Mouse (Mus musculus) midbrain, embryonic 14.5 days (tissue): Measurements from ENCODE around the gene Nkapl. TPM values are rescaled to one million over a fixed set of nuclear protein-coding genes. Genes with fewer than 3 reads are reported as not detected.
"Not testable (repeated sequence)": the region's sequence is repeated elsewhere in the genome, so short reads cannot be mapped to it uniquely, and the experiment has no call there.

Experiments used
- ATAC-seq: fragments of 200-750 bp; cut with Nextera tagmentation; 2 replicates; pipeline ENCODE4 v1.8.0; 2017; ENCODE audit warnings: moderate number of reproducible peaks, moderate library complexity; ENCODE audit not compliant: low FRiP score, low TSS enrichment
- DNase-seq: peaks from one replicate; pipeline ENCODE4 v3.0.0-alpha.2; 2015
- H3K27ac ChIP-seq: fragments of 300-500 bp; sonication (generic); replicated peaks from 2 replicates; pipeline ENCODE4 v1.5.1; 2014; ENCODE audit warnings: mild to moderate bottlenecking, low read depth, low read length, moderate library complexity
- H3K27me3 ChIP-seq: fragments of 300-500 bp; sonication (generic); 2 replicates; pipeline ENCODE4 v1.6.1; 2014; ENCODE audit warnings: low read length, control low read depth, mixed read lengths; ENCODE audit not compliant: control insufficient read depth, insufficient read depth
- H3K36me3 ChIP-seq: fragments of 300-500 bp; sonication (generic); 2 replicates; pipeline ENCODE4 v1.6.1; 2014; ENCODE audit warnings: low read length, control low read depth; ENCODE audit not compliant: control insufficient read depth, insufficient read depth
- H3K4me1 ChIP-seq: fragments of 300-500 bp; sonication (generic); 2 replicates; pipeline ENCODE4 v1.6.1; 2014; ENCODE audit warnings: mild to moderate bottlenecking, antibody characterized with exemption, low read length, control low read depth; ENCODE audit not compliant: control insufficient read depth, insufficient read depth
- H3K4me2 ChIP-seq: fragments of 300-500 bp; sonication (generic); 2 replicates; pipeline ENCODE4 v1.6.1; 2014; ENCODE audit warnings: mild to moderate bottlenecking, low read length, moderate library complexity
- H3K4me3 ChIP-seq: fragments of 300-500 bp; sonication (generic); replicated peaks from 2 replicates; pipeline ENCODE4 v1.5.1; 2014; ENCODE audit warnings: low read depth, low read length
- H3K9ac ChIP-seq: fragments of 300-500 bp; sonication (generic); replicated peaks from 2 replicates; pipeline ENCODE4 v1.6.1; 2014; ENCODE audit warnings: mild to moderate bottlenecking, low read length, moderate library complexity
- H3K9me3 ChIP-seq: fragments of 300-500 bp; sonication (generic); 2 replicates; pipeline ENCODE4 v1.6.1; 2016; ENCODE audit warnings: low read length, control low read depth, mixed read lengths; ENCODE audit not compliant: control insufficient read depth
- WGBS: fragments of 180-500 bp; shearing (Covaris S2); extraction: QIAGEN DNeasy Blood & Tissue Kit; methylation state at CpG from one replicate; pipeline ENCODE4 v1.1.7; 2014; 5-methylcytosine and 5-hydroxymethylcytosine counted together
- polyA plus RNA-seq: library from polyadenylated mRNA; unstranded; fragments of >200 nt; fragmentation: Nextera tagmentation; extraction: Ambion mirVana; gene quantifications from 2 replicates; pipeline ENCODE4 v1.2.1, GENCODE M21; 2014

Nkapl gene
- polyA plus RNA-seq, 1 experiment from 2014 or later, result 3.2 TPM

DNA sequence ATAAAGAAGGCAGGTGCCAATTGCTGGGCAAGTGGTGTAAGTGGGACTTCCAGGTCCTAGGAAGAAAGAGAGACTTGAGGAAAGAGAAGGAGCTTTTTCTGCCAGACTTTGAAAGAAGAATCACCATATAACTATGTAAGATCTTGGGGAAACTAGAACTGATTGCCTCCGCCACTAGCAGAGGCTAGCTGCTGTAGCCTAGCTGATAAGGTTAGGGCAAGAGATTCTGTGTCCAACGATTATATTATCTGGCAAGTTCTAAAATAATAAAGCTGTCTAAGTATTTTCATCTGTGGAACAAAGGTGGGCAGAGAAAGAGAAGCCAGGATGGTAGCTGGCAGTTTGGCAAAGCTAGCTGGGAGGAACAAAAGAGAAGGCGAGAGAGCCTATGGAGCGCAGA, 4.1 kb upstream of the Nkapl start:
- Histone ChIP-seq H3K4me2 (no peak overlapping the region), H3K9me3 (no peaks in the 10 kb centered on the region), H3K4me3 (no peak overlapping the region), H3K36me3 (no peaks in the 10 kb centered on the region), H3K9ac (no peak overlapping the region), H3K27me3 (0 out of 2 replicates have a peak, but pooled peaks cover 3% of the 10 kb centered on the region), H3K4me1 (no peaks in the 10 kb centered on the region), H3K27ac (no peak overlapping the region)
- ATAC-seq (no peak), DNase-seq (no peak)
- WGBS, result 24% methylated on average over 4 of the region's 4 CpGs

DNA sequence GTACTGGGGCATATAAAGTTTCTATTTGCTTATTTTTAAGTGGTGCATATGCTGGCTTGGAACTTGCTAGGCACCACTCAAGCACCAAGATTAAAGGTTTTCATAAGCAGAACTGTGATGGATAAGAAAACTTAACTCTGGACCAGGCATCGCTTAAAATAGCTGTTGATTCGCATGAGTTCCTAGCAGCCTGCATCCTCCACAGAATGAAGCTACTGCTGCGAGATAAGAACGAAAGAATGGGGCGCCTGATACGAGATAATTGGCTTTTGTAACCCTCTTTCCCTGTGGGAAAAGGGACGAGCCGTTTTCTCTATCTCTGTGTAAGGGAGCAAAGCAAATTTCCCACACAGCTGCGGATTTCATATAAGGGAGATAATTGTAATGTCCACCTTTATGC, 788 bp upstream of the Nkapl start:
- DNase-seq, result no peak
- H3K27me3 ChIP-seq, result 0 out of 2 replicates have a peak, but pooled peaks cover 3% of the 10 kb centered on the region
- 13% methylated on average over 9 of the region's 9 CpGs for WGBS
- no peaks in the 10 kb centered on the region for H3K9me3 ChIP-seq
- H3K36me3 ChIP-seq, result no peaks in the 10 kb centered on the region
- no peaks in the 10 kb centered on the region for H3K4me1 ChIP-seq
- H3K9ac ChIP-seq, result no peak overlapping the region
- H3K27ac ChIP-seq, result no peak overlapping the region
- H3K4me3 ChIP-seq, result no peak overlapping the region
- ATAC-seq, result no peak
- H3K4me2 ChIP-seq, result peak overlapping the region; percentile 66

DNA sequence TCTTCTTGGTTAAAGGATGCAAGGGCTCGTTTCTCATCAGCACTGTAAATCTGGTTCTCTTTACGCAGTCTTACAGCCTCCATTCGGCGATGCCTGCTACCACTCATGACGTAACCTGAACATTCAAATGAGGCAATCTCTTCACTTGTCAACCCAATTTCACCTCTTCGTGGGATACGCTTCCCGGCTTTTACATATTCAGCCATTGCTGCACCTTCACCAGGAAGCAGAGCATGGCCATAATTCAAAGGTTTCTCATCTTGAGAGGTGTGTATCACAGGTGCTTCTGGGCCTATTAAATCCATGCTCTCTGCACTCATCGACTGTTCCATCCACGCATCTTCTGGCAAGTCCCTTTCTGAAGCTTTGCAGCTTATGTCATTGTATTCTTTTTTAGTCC, 973 bp downstream of the Nkapl start:
- Histone ChIP-seq H3K9ac (no peak overlapping the region), H3K36me3 (no peaks in the 10 kb centered on the region), H3K27ac (no peak overlapping the region), H3K4me1 (no peaks in the 10 kb centered on the region), H3K27me3 (0 out of 2 replicates have a peak, but pooled peaks cover 3% of the 10 kb centered on the region), H3K4me3 (no peak overlapping the region), H3K4me2 (no peak overlapping the region), H3K9me3 (no peaks in the 10 kb centered on the region)
- DNase-seq, result no peak
- no peak for ATAC-seq
- WGBS, result 86% methylated on average over 10 of the region's 10 CpGs

DNA sequence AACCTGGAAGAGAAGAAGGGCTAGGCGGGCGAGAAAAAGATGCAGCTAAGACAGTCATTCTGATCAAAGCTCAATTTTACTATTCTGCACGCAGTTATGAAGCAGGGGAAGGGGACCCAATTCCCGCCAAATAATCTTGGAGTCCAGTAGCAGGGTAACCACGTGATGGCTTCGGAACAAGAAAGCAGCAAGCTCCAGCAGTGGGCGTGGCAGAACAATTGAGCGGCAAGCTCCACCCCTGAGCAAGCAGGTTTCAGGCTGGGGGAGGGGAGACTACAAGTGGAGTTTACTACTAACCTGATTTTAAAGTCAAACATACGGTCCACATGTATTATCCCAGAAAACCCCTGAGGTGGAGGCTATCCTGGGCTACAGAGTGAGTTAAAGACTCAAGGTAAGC, 5.8 kb downstream of the Nkapl start:
- H3K27ac ChIP-seq, H3K27me3 ChIP-seq, H3K4me2 ChIP-seq, H3K36me3 ChIP-seq, H3K4me1 ChIP-seq, ATAC-seq, H3K4me3 ChIP-seq, DNase-seq, H3K9me3 ChIP-seq, H3K9ac ChIP-seq: not testable (repeated sequence)
- 57% methylated on average over 9 of the region's 9 CpGs for WGBS

DNA sequence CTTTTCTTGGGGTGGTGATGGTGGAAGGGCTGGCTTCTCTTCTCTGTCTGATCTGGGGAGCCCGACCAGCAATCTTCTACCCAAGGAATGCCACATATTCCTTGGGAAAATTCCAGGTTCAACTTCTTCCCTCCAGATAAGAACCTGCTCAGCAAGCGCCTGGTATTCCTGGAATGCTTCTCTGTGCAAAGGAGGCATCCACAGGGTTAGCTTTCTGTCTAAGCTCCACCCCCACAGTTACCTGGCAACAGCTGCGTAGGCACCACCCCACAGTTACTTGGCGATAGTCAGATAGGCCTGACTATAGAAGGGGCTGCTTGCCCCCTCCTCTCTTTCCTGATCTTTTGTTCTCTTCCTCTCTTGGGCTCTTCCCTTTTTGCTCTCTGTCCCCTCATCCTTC, 12.0 kb downstream of the Nkapl start:
- DNase-seq (no peak), ATAC-seq (no peak)
- WGBS, result 10% methylated on average over 4 of the region's 4 CpGs

DNA sequence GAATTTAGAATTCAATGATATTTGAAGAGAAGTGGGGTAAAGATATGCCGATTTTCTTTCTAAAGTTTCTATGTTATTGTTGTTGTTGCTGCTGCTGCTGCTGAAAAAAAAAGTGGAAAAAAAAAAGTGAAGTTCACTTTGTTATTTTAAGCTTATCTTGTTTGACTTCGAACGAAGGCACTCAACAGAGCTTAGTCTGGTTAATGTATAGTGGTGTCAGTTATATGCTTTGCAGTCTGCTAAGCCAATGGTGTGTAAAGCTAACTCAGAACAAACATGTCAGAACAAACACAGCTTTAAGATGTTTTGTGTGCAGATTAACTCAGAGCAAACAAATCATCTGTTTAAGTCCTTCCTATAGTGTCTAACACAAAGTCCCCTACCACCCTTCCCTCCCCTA, 14.2 kb downstream of the Nkapl start:
- 86% methylated on average over 3 of the region's 3 CpGs for WGBS
- H3K4me3 ChIP-seq, result no peak overlapping the region; the same call in 1 of the 2 replicates
- H3K4me1 ChIP-seq, result peaks cover 11% of the 10 kb centered on the region
- H3K27ac ChIP-seq, result no peak overlapping the region
- peaks cover 2% of the 10 kb centered on the region; the same call in 1 of the 2 replicates for H3K36me3 ChIP-seq
- no peaks in the 10 kb centered on the region for H3K9me3 ChIP-seq
- DNase-seq (no peak), ATAC-seq (no peak)
- peak overlapping the region; percentile 63; the same call in 1 of the 2 replicates for H3K4me2 ChIP-seq
- H3K27me3 ChIP-seq, result no peaks in the 10 kb centered on the region
- H3K9ac ChIP-seq, result no peak overlapping the region

More for the DNA sequence above, 12.0 kb downstream of the Nkapl start:
- H3K4me3 ChIP-seq, result no peak overlapping the region
- H3K27me3 ChIP-seq, result no peaks in the 10 kb centered on the region
- no peak overlapping the region for H3K9ac ChIP-seq
- no peaks in the 10 kb centered on the region for H3K36me3 ChIP-seq
- no peak overlapping the region for H3K27ac ChIP-seq
- no peak overlapping the region for H3K4me2 ChIP-seq
- H3K9me3 ChIP-seq, result no peaks in the 10 kb centered on the region
- H3K4me1 ChIP-seq, result peaks cover 11% of the 10 kb centered on the region

DNA sequence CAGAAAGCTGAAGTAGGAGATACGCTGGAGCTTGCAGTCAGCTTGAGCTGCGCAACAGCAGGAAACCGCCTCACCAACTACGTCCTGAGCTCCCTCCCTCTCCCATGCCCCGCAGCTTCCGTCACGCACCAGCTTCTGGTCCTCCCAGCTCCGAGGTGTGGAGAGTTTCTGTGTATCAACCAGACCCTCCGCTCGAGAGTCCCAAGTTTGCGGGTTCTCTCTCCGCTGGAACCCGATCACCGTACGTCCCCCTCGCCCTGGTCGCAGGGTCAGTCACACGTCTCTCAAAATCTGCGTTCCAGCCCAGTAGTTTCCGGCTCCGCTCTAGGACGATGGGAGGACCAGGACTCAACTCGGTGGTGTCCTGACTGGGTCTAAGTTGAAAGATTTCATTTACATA, 14.9 kb downstream of the Nkapl start, which contains the start of gene Zscan26:
Zscan26 (minus strand) TSS at position 282 of the 400 bp plus-strand sequence.
- H3K4me1 ChIP-seq, result peaks cover 11% of the 10 kb centered on the region
- H3K27ac ChIP-seq, result peak within 1 kb of the TSS; percentile 76
- H3K36me3 ChIP-seq, result peaks cover 8% of the 10 kb centered on the region; the same call in 1 of the 2 replicates
- H3K4me2 ChIP-seq, result peak within 1 kb of the TSS; percentile 63
- H3K4me3 ChIP-seq, result peak within 1 kb of the TSS; percentile 71
- ATAC-seq (peak; percentile 85), DNase-seq (peak; percentile 91)
- no peaks in the 10 kb centered on the region for H3K9me3 ChIP-seq
- H3K27me3 ChIP-seq, result no peaks in the 10 kb centered on the region
- WGBS, result 0% methylated on average over 23 of the region's 23 CpGs
- peak within 1 kb of the TSS; percentile 65 for H3K9ac ChIP-seq

DNA sequence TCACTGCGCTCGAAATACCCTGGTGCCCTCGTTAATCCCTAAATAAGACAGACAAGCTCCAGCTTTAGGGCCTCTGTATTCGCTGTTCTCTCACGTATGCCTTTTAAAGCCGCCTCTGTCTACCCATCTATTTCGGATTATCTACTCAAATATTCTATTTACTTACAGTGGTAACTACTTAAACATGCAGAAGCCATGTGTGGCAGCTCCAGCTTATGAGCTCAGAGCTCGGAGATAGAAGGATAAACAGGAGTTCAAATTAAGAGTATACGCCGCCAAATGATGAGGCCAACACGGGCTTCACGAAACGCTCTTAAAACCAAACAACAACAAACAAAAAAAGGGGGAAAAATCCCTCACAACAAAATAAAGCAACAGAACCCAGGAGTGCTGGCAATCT, 15.3 kb downstream of the Nkapl start:
- Histone ChIP-seq H3K4me2 (peak overlapping the region; percentile 63), H3K9me3 (no peaks in the 10 kb centered on the region), H3K27ac (peak overlapping the region; percentile 76; the same call in 1 of the 2 replicates), H3K9ac (peak overlapping the region; percentile 65), H3K4me1 (peaks cover 11% of the 10 kb centered on the region), H3K27me3 (no peaks in the 10 kb centered on the region), H3K4me3 (peak overlapping the region; percentile 71), H3K36me3 (peaks cover 12% of the 10 kb centered on the region)
- DNase-seq, result peak; percentile 8
- ATAC-seq, result no peak; the same call in 1 of the 2 replicates
- 1% methylated on average over 13 of the region's 13 CpGs for WGBS

DNA sequence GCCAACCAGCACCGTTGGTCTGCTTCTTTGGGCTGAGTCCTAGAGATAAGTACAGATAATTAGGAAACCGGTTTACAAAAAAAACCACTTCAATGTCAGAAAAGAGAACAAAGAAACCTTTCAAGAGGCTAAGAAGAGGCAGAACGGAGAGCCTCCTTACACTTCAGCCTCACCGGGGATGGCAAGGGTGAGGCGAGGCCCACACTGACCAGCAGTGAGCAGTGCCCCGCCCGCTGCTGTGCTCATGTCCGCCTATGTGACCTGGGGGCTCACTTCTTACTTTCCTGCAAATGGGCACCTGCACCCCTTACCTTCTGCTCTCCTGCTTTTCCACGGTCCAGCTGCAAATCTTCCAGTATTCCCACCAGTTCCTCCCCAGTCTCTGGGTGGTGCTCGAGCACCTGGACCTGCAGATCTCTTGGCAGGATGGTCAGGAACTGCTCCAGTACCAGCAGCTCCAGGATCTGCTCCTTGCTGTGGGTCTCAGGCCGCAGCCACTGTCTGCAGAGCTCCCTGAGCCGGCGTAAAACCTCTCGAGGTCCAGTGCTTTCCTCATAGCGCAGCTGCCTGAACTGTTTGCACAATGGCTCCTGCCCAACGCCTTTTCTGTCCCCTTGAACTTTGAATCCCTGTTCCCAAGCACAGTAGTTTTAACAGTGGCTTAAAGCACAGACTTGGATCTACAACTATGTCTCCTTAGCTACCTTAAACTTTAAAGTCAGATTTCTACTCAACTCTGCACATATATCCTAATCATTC, 20.3 kb downstream of the Nkapl start:
- DNase-seq (no peak), ATAC-seq (no peak)
- Histone ChIP-seq H3K4me1 (peaks cover 11% of the 10 kb centered on the region), H3K36me3 (peaks cover 59% of the 10 kb centered on the region), H3K9ac (no peak overlapping the region), H3K27ac (no peak overlapping the region), H3K4me2 (no peak overlapping the region), H3K9me3 (no peaks in the 10 kb centered on the region), H3K4me3 (no peak overlapping the region), H3K27me3 (no peaks in the 10 kb centered on the region)
- WGBS, result 88% methylated on average over 16 of the region's 16 CpGs
